Mouse (Mus musculus) MEL (cell line): ENCODE results near the gene Erc2. TPM values are rescaled to one million over a fixed set of nuclear protein-coding genes. Genes with fewer than 3 reads are reported as not detected.
"Not testable (repeated sequence)": the region's sequence is repeated elsewhere in the genome, so short reads cannot be mapped to it uniquely, and the experiment has no call there.

Experiments used
- DNase-seq: peaks from one replicate; pipeline ENCODE4 v3.0.0; 2011; ENCODE audit warnings: low read depth, low spot score
- H3K27ac ChIP-seq: 2 replicates; pipeline ENCODE4 v1.5.1; 2012; ENCODE audit warnings: low read depth, mild to moderate bottlenecking, control low read depth, low read length, moderate library complexity; ENCODE audit not compliant: control insufficient read depth
- H3K27me3 ChIP-seq, 2 experiments: fragments of 150-350 bp in 1 of 2; sonication (generic) in 1 of 2; 2 replicates each; pipeline ENCODE4 v1.6.1; 2012; ENCODE audit warnings: low read length in 2 of 2, mild to moderate bottlenecking in 2 of 2, improper control_type of control experiment in 1 of 2, moderate library complexity in 1 of 2; ENCODE audit not compliant: insufficient read depth in 2 of 2, control insufficient read depth in 1 of 2
- H3K36me3 ChIP-seq, 2 experiments: 2 replicates each; pipeline ENCODE4 v1.6.1; 2012 to 2014; ENCODE audit warnings: low read length in 2 of 2, improper control_type of control experiment in 1 of 2, inconsistent platforms in 1 of 2, mild to moderate bottlenecking in 1 of 2; ENCODE audit not compliant: insufficient read depth in 2 of 2, control insufficient read depth in 1 of 2
- H3K4me1 ChIP-seq, 2 experiments: fragments of 150-350 bp in 1 of 2; sonication (generic) in 1 of 2; 2 replicates each; pipeline ENCODE4 v1.6.1; 2012; ENCODE audit warnings: low read length in 2 of 2, improper control_type of control experiment in 1 of 2, mild to moderate bottlenecking in 1 of 2; ENCODE audit not compliant: insufficient read depth in 2 of 2, control insufficient read depth in 1 of 2
- H3K4me3 ChIP-seq, 2 experiments: fragments of 150-350 bp in 1 of 2; sonication (generic) in 1 of 2; 2 replicates each; pipeline ENCODE4 v1.5.1; 2012; ENCODE audit warnings: low read depth in 2 of 2, low read length in 2 of 2, mild to moderate bottlenecking in 2 of 2, moderate library complexity in 2 of 2, control low read depth in 1 of 2, improper control_type of control experiment in 1 of 2; ENCODE audit not compliant: control insufficient read depth in 1 of 2, insufficient read depth in 1 of 2
- H3K79me2 ChIP-seq: 2 replicates; pipeline ENCODE4 v1.6.1; 2012; ENCODE audit warnings: mild to moderate bottlenecking, low read length, moderate library complexity; ENCODE audit not compliant: control insufficient read depth, poor library complexity, insufficient read depth
- H3K9ac ChIP-seq: 2 replicates; pipeline ENCODE4 v1.6.1; 2012; ENCODE audit warnings: low read depth, mild to moderate bottlenecking, control low read depth, low read length, moderate library complexity; ENCODE audit not compliant: control insufficient read depth, poor library complexity, severe bottlenecking
- H3K9me3 ChIP-seq: fragments of 150-350 bp; sonication (generic); replicated peaks from 2 replicates; pipeline ENCODE4 v1.6.1; 2012; ENCODE audit warnings: mild to moderate bottlenecking, low read length, improper control_type of control experiment, moderate library complexity; ENCODE audit not compliant: insufficient read depth
- BHLHE40 ChIP-seq: IDR thresholded peaks from 2 replicates; pipeline ENCODE4 v1.6.1; 2012; ENCODE audit warnings: low read depth, mild to moderate bottlenecking, inconsistent platforms, low read length, improper control_type of control experiment, borderline replicate concordance
- CHD2 ChIP-seq: IDR thresholded peaks from 2 replicates; pipeline ENCODE4 v1.6.1; 2011; ENCODE audit warnings: low read length, improper control_type of control experiment
- CTCF ChIP-seq, 3 experiments: IDR thresholded peaks in 2 of 3; conservative IDR thresholded peaks in 1 of 3; 2 replicates each; pipeline ENCODE4 v1.5.1; 2011 to 2012; ENCODE audit warnings: low read length in 3 of 3, low read depth in 2 of 3, mild to moderate bottlenecking in 2 of 3, improper control_type of control experiment in 1 of 3, inconsistent platforms in 1 of 3, mixed read lengths in 1 of 3, moderate library complexity in 1 of 3; ENCODE audit not compliant: control insufficient read depth in 1 of 3, insufficient read depth in 1 of 3, poor library complexity in 1 of 3, severe bottlenecking in 1 of 3
- ETS1 ChIP-seq: IDR thresholded peaks from 2 replicates; pipeline ENCODE4 v1.6.1; 2012; ENCODE audit warnings: low read depth, mild to moderate bottlenecking, inconsistent platforms, low read length, improper control_type of control experiment, moderate library complexity
- HCFC1 ChIP-seq: IDR thresholded peaks from 2 replicates; pipeline ENCODE4 v1.6.1; 2012; ENCODE audit warnings: low read depth, mild to moderate bottlenecking, inconsistent platforms, low read length, improper control_type of control experiment, moderate library complexity
- MAX ChIP-seq: IDR thresholded peaks from 2 replicates; pipeline ENCODE4 v1.6.1; 2011; ENCODE audit warnings: low read length, improper control_type of control experiment
- MAZ ChIP-seq: IDR thresholded peaks from 2 replicates; pipeline ENCODE4 v1.6.1; 2012; ENCODE audit warnings: low read depth, mild to moderate bottlenecking, inconsistent platforms, low read length, improper control_type of control experiment
- MEF2A ChIP-seq: IDR thresholded peaks from 2 replicates; pipeline ENCODE4 v1.6.1; 2014; ENCODE audit warnings: low read depth, mild to moderate bottlenecking, inconsistent platforms, low read length, improper control_type of control experiment; ENCODE audit not compliant: poor library complexity, insufficient replicate concordance, severe bottlenecking; ENCODE audit errors: extremely low read depth
- MXI1 ChIP-seq: IDR thresholded peaks from 2 replicates; pipeline ENCODE4 v1.6.1; 2011; ENCODE audit warnings: mild to moderate bottlenecking, low read depth, low read length, improper control_type of control experiment
- MYC ChIP-seq: IDR thresholded peaks from 2 replicates; pipeline ENCODE4 v1.6.1; 2011; ENCODE audit warnings: low read depth, mild to moderate bottlenecking, low read length, improper control_type of control experiment, moderate library complexity
- RAD21 ChIP-seq: IDR thresholded peaks from 2 replicates; pipeline ENCODE4 v1.6.1; 2011; ENCODE audit warnings: mild to moderate bottlenecking, low read depth, low read length, improper control_type of control experiment
- SIN3A ChIP-seq: IDR thresholded peaks from 2 replicates; pipeline ENCODE4 v1.6.1; 2012; ENCODE audit warnings: low read length, improper control_type of control experiment, inconsistent platforms
- SMC3 ChIP-seq: IDR thresholded peaks from 2 replicates; pipeline ENCODE4 v1.6.1; 2011; ENCODE audit warnings: low read depth, low read length, improper control_type of control experiment
- TBP ChIP-seq: IDR thresholded peaks from 2 replicates; pipeline ENCODE4 v1.8.0; 2011; ENCODE audit warnings: low read depth, low read length, improper control_type of control experiment
- USF1 ChIP-seq: IDR thresholded peaks from 2 replicates; pipeline ENCODE4 v1.6.1; 2014; ENCODE audit warnings: low read depth, mild to moderate bottlenecking, inconsistent platforms, low read length, improper control_type of control experiment, moderate library complexity
- ZC3H11A ChIP-seq: IDR thresholded peaks from 2 replicates; pipeline ENCODE4 v1.6.1; 2012; ENCODE audit warnings: low read depth, mild to moderate bottlenecking, inconsistent platforms, low read length, improper control_type of control experiment
- ZNF384 ChIP-seq: IDR thresholded peaks from 2 replicates; pipeline ENCODE4 v1.6.1; 2012; ENCODE audit warnings: low read depth, mild to moderate bottlenecking, inconsistent platforms, low read length, improper control_type of control experiment
- polyA plus RNA-seq, 2 experiments: library from polyadenylated mRNA; stranded (reverse) in 1 of 2; unstranded in 1 of 2; fragments of >175 nt in 1 of 2; fragments of >200 nt in 1 of 2; gene quantifications; 2 replicates each; pipeline versions ENCODE4 v1.2.1 to v1.2.4; 2012; ENCODE audit warnings: low replicate concordance in 2 of 2, low read depth in 1 of 2; ENCODE audit not compliant: insufficient read length in 2 of 2, insufficient read depth in 1 of 2, missing spikeins in 1 of 2
- total RNA-seq: library from RNA; depleted of rRNA; stranded (reverse); fragments of 300-350 nt; gene quantifications from 2 replicates; pipeline ENCODE4 v1.2.3, GENCODE M21; 2012

The Erc2 gene
- total and polyA plus RNA-seq, 3 experiments = not detected

DNA sequence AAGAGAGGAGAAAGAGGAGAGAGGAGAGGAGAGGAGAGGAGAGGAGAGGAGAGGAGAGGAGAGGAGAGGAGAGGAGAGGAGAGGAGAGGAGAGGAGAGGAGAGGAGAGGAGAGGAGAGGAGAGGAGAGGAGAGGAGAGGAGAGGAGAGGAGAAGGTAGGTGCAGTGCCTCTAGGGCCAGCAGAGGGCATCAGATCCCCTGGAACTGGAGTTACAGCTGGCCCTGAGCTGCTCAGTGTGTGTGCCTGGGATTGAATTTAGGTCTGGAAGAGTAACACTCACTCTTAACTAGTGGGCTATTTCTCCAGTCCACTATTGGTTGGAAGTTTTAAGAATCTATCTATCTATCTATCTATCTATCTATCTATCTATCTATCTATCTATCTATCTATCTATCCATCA lies 32.6 kb upstream of the Erc2 start:
- not testable (repeated sequence) for DNase-seq, H3K27me3 ChIP-seq, H3K9me3 ChIP-seq, H3K9ac ChIP-seq, H3K79me2 ChIP-seq, H3K36me3 ChIP-seq, H3K4me3 ChIP-seq, H3K4me1 ChIP-seq, H3K27ac ChIP-seq
- TF ChIP-seq CTCF (IDR thresholded peaks at IDR 0.05 in 2 of 3, conservative IDR thresholded peaks at IDR 0.05 in 1 of 3; ENCODE audit: control insufficient read depth in 1 of 3, insufficient read depth in 1 of 3, low read depth in 2 of 3, low read length in 3 of 3, poor library complexity in 1 of 3, severe bottlenecking in 1 of 3) = peak in 2 of 3 experiments; percentile 4 to 20; a peak in 2 of 6 replicates

DNA sequence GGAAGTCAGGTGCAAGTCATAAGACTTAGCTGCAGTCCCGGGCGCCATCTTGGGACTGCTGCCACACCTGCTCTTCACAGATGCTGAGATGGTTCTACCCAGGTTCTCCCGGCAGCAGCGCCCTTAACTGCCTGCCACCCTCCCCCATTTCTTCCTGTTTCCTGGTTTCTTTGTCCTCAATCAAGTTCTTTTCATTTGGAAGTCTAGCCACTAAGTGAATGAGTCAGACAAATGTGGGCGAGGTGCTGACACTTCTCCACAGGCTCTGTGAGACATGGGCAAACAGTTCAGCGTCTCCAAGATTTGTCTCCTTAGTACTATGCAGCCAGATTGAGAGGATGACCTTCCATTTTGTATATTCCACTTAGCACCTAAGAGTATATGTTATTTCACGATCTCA lies 30.1 kb upstream of the Erc2 start:
- H3K27ac ChIP-seq = no peak overlapping the region
- H3K27me3 ChIP-seq = no peaks in the 10 kb centered on the region
- H3K9me3 ChIP-seq = no peaks in the 10 kb centered on the region
- no peaks in the 10 kb centered on the region for H3K79me2 ChIP-seq
- H3K36me3 ChIP-seq = no peaks in the 10 kb centered on the region
- TF ChIP-seq ETS1 (no peak), BHLHE40 (no peak), MEF2A (no peak), ZC3H11A (no peak), TBP (no peak), USF1 (no peak)
- no peak overlapping the region for H3K9ac ChIP-seq
- H3K4me1 ChIP-seq = no peaks in the 10 kb centered on the region
- no peak overlapping the region for H3K4me3 ChIP-seq
- no peak for DNase-seq

- peak; percentile 66 for TF ChIP-seq RAD21
- peak; percentile 94 for TF ChIP-seq ZNF384
- no peak for TF ChIP-seq MAZ
- TF ChIP-seq MEF2A = no peak
- TF ChIP-seq HCFC1 = no peak
- TF ChIP-seq CHD2 = no peak
- TF ChIP-seq CTCF (IDR thresholded peaks at IDR 0.05 in 2 of 3, conservative IDR thresholded peaks at IDR 0.05 in 1 of 3; ENCODE audit: control insufficient read depth in 1 of 3, insufficient read depth in 1 of 3, low read depth in 2 of 3, low read length in 3 of 3, poor library complexity in 1 of 3, severe bottlenecking in 1 of 3) = peak; percentile 48 to 84 (median 78); a peak in 5 of 6 replicates
- peak; percentile 81 for TF ChIP-seq SMC3
- peak; percentile 97 for TF ChIP-seq MYC
- peak; percentile 98 for TF ChIP-seq MAX
- peak; percentile 100 for TF ChIP-seq MXI1
- TF ChIP-seq USF1 = peak; percentile 84
- TF ChIP-seq SIN3A = peak; percentile 100
- TF ChIP-seq ZC3H11A = peak; percentile 30; the same call in 1 of the 2 replicates
- no peaks in the 10 kb centered on the region for H3K79me2 ChIP-seq
- no peaks in the 10 kb centered on the region for H3K9me3 ChIP-seq
- peak; percentile 87 for DNase-seq
- no peaks in the 10 kb centered on the region for H3K36me3 ChIP-seq
- H3K9ac ChIP-seq = no peak overlapping the region
- H3K4me3 ChIP-seq = no peak overlapping the region
- no peaks in the 10 kb centered on the region for H3K27me3 ChIP-seq
- no peak overlapping the region for H3K27ac ChIP-seq
- H3K4me1 ChIP-seq = no peaks in the 10 kb centered on the region
Measured at GRCm38 (mm10) chr14:27596265-27596664, 26.0 kb upstream of the Erc2 start.
